Mouse (Mus musculus) embryonic stem cell, embryonic (primary cell): Measurements from ENCODE around the gene Smg1.

Experiments used
- CTCF ChIA-PET, 4 experiments: fragments of 300-600 bp in 2 of 4; fragments of 350-600 bp in 2 of 4; sonication (Branson Sonifier 250); formaldehyde crosslinking; loops; one replicate each; lab custom pipeline; 2022; ENCODE audit warnings: inconsistent platforms in 2 of 4; lab: Charles Lee
- POLR2A ChIA-PET, 4 experiments: fragments of 300-600 bp in 2 of 4; fragments of 350-600 bp in 2 of 4; sonication (Branson Sonifier 250); formaldehyde crosslinking; loops; one replicate each; lab custom pipeline; 2022; ENCODE audit warnings: antibody characterized with exemption in 4 of 4, inconsistent platforms in 1 of 4; lab: Charles Lee

The Smg1 gene

DNA sequence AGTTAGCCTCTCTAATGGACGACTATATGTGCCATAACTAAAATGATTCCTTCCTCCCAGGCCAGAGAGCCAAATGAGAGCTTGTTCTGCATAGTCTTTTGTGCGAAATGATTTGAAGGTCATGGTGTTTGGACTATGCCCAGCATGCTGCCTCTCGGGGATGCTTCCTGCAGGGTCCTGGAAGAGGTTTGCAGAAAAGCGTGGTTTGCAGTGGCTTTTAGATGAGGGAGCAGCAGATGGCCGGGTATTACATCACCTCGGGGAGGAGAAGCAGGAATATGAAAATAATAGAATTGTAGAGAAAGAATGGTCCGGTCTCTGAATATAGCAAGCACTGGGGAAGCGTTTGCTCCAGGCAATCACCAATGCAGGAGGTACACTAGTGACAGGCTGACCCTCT is 11.0 kb upstream of the Smg1 start:
- ChIA-PET CTCF (no interaction called here), POLR2A (interaction anchor here in 3 of 4 experiments (0.7 to 3.5 kb wide), 10 partner anchors 8 to 151 kb away, joined by 3 to 22 read pairs (median 4); partner anchors contain the start of gene Smg1 (in 2 of the 3))

GRCm38 (mm10) chr7:118254015-118254414 is 10.5 kb upstream of the Smg1 start:
- POLR2A ChIA-PET = interaction anchor here in 3 of 4 experiments (0.6 to 3.5 kb wide), 12 partner anchors 9 to 1597 kb away, joined by 3 to 22 read pairs (median 4); partner anchors contain the start of gene Smg1 (in 2 of the 3)
- CTCF ChIA-PET = no interaction called here

DNA sequence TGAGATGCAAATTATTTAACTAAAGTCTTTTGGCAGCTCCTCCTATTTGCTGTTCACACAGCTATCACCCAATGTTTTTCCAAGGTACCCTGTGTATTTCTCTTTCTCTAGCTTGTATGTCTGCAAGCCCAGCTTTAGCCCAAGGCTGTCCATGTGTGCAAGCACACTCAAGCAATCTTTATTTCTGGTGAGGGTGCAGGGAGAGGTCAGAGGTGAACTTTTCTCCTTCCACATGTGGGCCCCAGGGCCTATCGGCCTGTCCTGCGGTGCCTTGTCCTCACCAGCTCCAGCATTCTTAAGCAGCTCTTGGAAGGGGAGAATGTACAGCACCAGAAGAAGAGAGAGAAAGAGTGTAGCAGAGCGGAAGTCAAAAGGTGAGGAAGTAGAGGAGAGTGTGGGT is 9.5 kb upstream of the Smg1 start:
- ChIA-PET CTCF (no interaction called here), POLR2A (interaction anchor here in 2 of 4 experiments (0.7 to 3.5 kb wide), 6 partner anchors 8 to 124 kb away, joined by 3 to 22 read pairs (median 4); partner anchors contain the start of genes Smg1 (in 2 of the 2) and Arl6ip1 (in 1 of the 2))

DNA sequence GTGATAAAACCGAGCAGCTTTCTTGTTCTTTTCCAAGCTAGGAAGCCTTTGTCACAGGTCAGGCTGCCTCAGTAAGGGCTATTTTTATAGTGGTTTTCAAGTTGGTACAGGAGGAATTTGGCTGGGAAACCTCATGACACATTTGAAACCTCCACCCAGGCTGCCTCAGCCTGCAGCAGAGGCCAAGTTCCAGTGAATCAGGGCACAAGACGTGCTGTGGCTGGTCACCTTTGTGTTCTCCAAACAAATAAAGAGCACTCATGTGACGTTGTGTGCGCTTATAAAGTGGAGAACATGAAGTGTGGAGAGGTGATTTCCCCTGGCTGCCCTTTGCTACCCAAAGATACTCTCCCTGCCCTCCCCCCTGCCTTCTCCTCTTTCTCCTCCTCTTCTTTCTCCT is 8.9 kb upstream of the Smg1 start:
- ChIA-PET POLR2A (interaction anchor here in 2 of 4 experiments (1.3 to 3.5 kb wide), 3 partner anchors 8 to 150 kb away, joined by 3 to 22 read pairs (median 18); partner anchors contain the start of gene Smg1 (in 2 of the 2)), CTCF (no interaction called here)

DNA sequence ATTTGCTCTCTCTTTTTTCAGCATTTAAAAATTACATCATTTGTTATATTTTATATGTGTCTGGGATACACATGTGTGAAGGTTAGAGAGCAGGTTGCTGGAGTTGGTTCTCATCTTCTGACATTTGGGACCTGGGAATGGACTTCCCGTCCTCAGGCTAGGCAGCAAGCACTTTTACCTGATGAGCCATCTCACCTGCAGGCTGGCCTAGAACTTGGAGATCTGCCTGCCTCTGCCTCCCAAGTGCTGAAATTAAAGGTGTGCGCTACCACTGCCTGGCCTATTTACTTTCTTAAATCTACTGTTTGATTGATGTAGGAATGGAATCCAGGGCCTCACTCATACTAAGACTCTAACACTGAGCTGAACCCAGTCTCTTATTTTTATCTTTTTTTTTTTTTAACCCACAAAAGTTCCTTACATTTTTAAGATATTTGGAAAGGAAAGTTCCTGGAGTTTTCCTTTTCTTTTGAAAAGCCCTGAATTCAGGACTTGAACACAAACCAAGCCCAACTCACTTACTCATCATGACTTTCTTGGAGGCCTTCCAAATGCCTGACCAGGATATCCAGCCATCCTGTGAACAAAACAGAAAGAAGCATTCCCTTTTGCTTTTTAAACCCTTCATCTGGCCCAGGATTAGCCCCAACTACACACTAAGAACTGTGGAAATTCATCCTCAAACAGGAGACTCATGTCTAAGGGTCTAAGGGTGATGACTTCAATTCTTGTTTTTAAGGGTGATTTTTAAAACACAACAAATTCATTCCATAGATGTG is 8.1 kb upstream of the Smg1 start:
- CTCF ChIA-PET = no interaction called here
- POLR2A ChIA-PET = interaction anchor here in 1 of 4 experiments (0.5 to 1.3 kb wide), 5 partner anchors 9 to 318 kb away, joined by 3 to 5 read pairs (median 3); no protein-coding TSS in a partner anchor

DNA sequence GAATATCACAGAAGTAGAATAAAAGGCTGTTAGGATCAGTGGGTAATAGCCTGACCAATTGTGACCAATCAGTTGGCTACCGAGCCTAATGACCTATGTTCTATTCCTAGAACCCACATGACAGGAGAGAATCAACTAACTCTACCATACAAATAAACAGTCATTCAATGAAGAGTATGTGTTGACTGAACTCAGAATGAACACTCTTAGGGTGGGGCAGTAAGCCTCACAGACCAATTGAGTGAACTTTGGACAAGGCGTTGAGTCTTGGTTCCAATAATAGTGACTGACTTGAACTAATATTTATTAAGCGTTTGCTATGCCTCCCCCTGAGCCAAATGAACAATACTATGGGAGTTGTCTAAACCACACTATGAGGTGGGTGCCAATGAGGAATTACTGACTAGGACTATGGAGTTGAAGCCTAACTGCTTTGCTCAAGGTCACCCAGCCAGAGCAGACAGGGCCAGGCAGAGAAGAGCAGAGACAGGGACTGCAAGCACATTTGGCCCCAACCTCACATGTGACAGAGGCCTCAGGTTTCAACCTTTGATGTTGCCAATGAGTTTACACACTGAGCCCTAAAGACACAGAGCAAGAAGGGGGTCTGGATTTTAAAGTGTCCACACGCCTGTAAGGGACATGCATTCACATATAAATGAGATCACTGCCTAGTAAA is 7.2 kb upstream of the Smg1 start:
- ChIA-PET CTCF (no interaction called here), POLR2A (interaction anchor here in 1 of 4 experiments (1.5 kb wide), 1 partner anchor 121 kb away, joined by 3 read pairs; the partner anchor contains the start of gene Arl6ip1)

GRCm38 (mm10) chr7:118249563-118249962 is 6.1 kb upstream of the Smg1 start:
- POLR2A ChIA-PET = interaction anchor here in 1 of 4 experiments (0.5 to 1.5 kb wide), 4 partner anchors 8 to 120 kb away, joined by 3 read pairs; partner anchors contain the start of gene Arl6ip1
- CTCF ChIA-PET = no interaction called here

GRCm38 (mm10) chr7:118248069-118248468 is 4.6 kb upstream of the Smg1 start:
- POLR2A ChIA-PET = interaction anchor here in 2 of 4 experiments (1.0 to 1.5 kb wide), 3 partner anchors 10 to 48 kb away, joined by 3 read pairs; no protein-coding TSS in a partner anchor

DNA sequence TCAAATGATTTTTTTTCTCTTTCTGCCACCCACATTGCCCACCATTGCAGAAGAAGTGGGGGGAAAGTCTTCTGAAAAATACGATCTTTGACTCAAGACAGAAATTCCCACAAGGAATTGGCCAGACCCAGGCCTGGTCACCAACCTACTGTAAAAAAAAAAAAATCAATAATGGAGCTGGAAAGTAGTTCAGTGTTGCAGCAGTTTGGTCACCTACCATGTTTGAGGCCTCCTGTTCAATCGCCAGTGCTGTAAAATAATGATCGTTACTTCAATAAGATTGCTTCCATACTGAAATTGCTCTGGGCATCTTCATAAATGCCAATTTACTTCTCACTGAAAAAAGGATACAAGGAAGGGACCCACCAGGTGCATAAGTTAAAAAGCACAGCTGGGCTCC is 1.8 kb upstream of the Smg1 start:
- POLR2A ChIA-PET = interaction anchor here in 2 of 4 experiments (0.9 to 17.1 kb wide), 16 partner anchors 9 to 132 kb away, joined by 3 to 309 read pairs (median 8); partner anchors contain the start of genes Arl6ip1 (in 2 of the 2) and Rps15a (in 2 of the 2)
- CTCF ChIA-PET = interaction anchor here in 1 of 4 experiments (0.6 kb wide), 1 partner anchor 75 kb away, joined by 3 read pairs; no protein-coding TSS in a partner anchor

More at GRCm38 (mm10) chr7:118248069-118248468, 4.6 kb upstream of the Smg1 start:
- CTCF ChIA-PET = no interaction called here

GRCm38 (mm10) chr7:118242911-118243412 is 508 bp downstream of the Smg1 start:
- POLR2A ChIA-PET = interaction anchor here (0.6 to 17.1 kb wide), 27 partner anchors 8 to 507 kb away, joined by 3 to 309 read pairs (median 6); partner anchors contain the start of genes Arl6ip1 (in 3 of the 4), Rps15a (in 2 of the 4) and Ccp110 (in 1 of the 4)
- CTCF ChIA-PET = interaction anchor here in 1 of 4 experiments (0.6 kb wide), 1 partner anchor 36 kb away, joined by 3 read pairs; no protein-coding TSS in a partner anchor

DNA sequence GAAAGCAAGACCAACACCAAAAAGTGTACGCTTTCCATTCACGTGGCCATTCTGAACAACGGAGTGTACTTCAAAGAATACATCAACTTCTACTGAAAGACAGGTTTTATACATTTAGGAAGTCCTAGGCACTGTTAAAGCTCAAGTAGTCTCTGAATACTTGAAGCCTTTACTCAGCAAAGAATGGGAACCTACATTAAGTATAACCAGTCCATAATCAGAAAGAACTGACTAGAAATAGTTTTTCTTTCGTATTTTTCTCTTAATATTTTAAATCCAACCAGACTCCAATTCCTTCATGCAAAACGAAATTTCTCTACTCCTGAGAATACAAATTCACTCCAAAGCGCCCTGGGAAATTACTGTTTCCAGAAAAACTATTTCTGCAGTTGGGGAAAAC is 1.2 kb downstream of the Smg1 start:
- POLR2A ChIA-PET = interaction anchor here (0.6 to 17.1 kb wide), 23 partner anchors 7 to 507 kb away, joined by 3 to 309 read pairs (median 5); partner anchors contain the start of genes Arl6ip1 (in 3 of the 4) and Rps15a (in 2 of the 4)
- CTCF ChIA-PET = interaction anchor here in 1 of 4 experiments (0.6 to 0.9 kb wide), 2 partner anchors 13 to 37 kb away, joined by 3 to 4 read pairs; no protein-coding TSS in a partner anchor

DNA sequence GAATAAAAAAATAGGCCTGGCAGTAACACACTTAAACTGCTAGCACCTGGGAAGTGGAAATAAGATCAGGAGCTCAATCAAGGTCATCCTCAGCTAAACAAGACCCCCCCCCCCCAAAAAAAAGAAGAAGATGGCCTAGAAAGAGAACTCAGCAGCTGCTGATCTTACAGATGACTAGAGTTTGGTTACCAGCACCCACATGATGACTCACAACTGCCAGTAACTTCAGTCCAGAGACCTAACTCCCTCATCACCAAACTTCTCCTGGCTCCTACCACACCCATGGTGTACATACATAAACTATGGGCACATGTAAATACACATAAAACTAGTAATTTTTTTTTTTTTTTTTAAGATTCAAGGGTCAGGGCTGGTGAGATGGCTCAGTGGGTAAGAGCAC is 3.1 kb downstream of the Smg1 start:
- ChIA-PET POLR2A (interaction anchor here (0.5 to 17.1 kb wide), 25 partner anchors 8 to 1797 kb away, joined by 3 to 309 read pairs (median 5); partner anchors contain the start of genes Arl6ip1 (in 3 of the 4), Rps15a (in 2 of the 4) and Pik3c2a (in 1 of the 4)), CTCF (interaction anchor here in 1 of 4 experiments (1.3 kb wide), 1 partner anchor 57 kb away, joined by 3 read pairs; no protein-coding TSS in a partner anchor)

DNA sequence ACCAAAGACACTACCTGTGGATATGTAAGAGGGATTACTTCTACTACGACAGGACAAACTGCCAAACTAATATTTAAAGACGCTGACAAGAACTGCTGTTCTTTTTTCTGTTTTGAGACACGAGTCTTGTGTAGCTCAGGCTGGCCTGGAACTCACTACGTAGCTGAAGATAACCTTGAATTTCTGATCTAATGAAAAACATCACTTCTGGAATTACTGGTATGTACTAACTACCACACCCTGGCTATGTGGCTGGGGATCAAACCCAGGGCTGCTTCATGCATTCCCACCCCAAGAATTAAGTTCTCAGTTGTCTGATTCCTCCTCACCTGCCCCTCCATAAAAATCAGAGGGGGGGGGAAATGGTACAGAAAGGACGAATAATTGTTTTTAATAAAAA is 3.5 kb downstream of the Smg1 start:
- CTCF ChIA-PET = interaction anchor here in 1 of 4 experiments (1.3 kb wide), 1 partner anchor 57 kb away, joined by 3 read pairs; no protein-coding TSS in a partner anchor
- POLR2A ChIA-PET = interaction anchor here (0.7 to 17.1 kb wide), 26 partner anchors 9 to 1797 kb away, joined by 3 to 309 read pairs (median 4); partner anchors contain the start of genes Arl6ip1 (in 3 of the 4), Rps15a (in 2 of the 4) and Pik3c2a (in 1 of the 4)

DNA sequence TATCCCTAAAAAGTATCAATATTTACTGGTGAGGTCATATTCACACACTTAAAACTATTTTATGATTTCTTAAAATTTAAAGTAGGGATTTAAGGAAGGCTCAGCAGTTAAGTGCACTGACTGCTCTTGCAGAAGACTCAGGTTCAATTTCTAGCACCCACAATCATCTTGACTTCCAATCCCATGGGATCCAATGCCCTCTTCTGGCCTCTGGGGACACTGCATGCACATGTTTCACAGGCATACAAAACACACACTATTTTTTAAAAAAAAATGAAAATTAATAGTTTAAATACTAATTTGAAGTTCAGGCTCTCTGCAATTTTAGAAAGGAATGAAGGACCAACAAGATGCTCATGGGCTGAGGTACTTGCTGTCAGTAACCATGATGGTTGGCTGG is 6.5 kb downstream of the Smg1 start:
- ChIA-PET POLR2A (interaction anchor here in 3 of 4 experiments (0.6 to 17.1 kb wide), 8 partner anchors 11 to 123 kb away, joined by 3 to 309 read pairs (median 6); partner anchors contain the start of genes Arl6ip1 (in 1 of the 3) and Rps15a (in 1 of the 3)), CTCF (interaction anchor here in 1 of 4 experiments (1.0 kb wide), 1 partner anchor 61 kb away, joined by 3 read pairs; no protein-coding TSS in a partner anchor)

DNA sequence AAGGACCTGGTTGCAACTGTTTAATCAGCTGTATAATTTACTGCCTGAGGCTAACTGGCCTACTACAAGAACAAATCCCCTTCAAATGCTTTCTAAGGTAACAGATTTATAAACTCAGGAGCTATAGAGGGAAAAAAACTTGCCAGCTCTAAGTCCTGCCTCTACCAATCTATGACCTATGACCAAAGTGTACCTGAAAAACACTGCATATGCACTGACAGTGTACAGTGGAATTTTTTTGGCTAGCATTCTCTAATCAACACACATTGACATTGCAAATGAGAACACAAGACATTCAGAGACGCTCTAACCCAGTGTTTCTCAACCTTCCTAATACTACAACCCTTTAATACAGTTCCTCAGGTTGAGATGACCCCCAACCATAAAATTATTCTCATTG is 9.2 kb downstream of the Smg1 start:
- CTCF ChIA-PET = no interaction called here
- POLR2A ChIA-PET = interaction anchor here in 2 of 4 experiments (0.9 to 17.1 kb wide), 11 partner anchors 9 to 121 kb away, joined by 3 to 309 read pairs (median 5); partner anchors contain the start of genes Smg1 (in 2 of the 2) and Rps15a (in 1 of the 2)

- POLR2A ChIA-PET = interaction anchor here in 3 of 4 experiments (0.7 to 17.1 kb wide), 14 partner anchors 8 to 260 kb away, joined by 3 to 309 read pairs (median 4); partner anchors contain the start of genes Arl6ip1 (in 3 of the 3), Rps15a (in 2 of the 3) and Smg1 (in 1 of the 3)
- CTCF ChIA-PET = no interaction called here
These were observed 10.9 kb downstream of the Smg1 start for GRCm38 (mm10) chr7:118232613-118233012.

DNA sequence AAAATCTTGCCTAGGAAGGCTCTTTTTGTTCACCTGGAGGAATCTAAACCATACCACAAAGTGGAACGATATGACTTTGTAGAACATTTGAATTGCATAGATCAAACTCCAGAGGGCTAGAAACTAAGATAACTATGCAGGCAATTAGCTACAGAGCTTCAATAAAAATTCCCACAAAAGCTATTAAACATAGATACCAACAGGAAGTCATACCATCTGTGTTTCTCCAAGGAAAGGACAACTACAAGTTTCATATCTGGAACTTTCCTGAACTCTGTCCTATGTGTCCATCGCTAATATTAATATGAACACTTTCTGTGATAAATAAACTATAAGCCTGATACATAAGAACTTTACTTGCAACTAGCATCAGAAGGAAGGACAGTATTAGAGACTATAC is 23.7 kb downstream of the Smg1 start:
- ChIA-PET CTCF (interaction anchor here in 1 of 4 experiments (0.5 to 0.7 kb wide), 2 partner anchors 59 to 280 kb away, joined by 3 to 12 read pairs; no protein-coding TSS in a partner anchor), POLR2A (interaction anchor here in 2 of 4 experiments (0.7 to 3.4 kb wide), 8 partner anchors 13 to 107 kb away, joined by 3 to 13 read pairs (median 4); partner anchors contain the start of gene Arl6ip1 (in 1 of the 2))
